Mouse (Mus musculus) kidney, postnatal 4 days (tissue): ENCODE measurements at regions not wholly inside any gene's neighbourhood (a gene's known extent, or its start where the extent isn't known, plus 50 kb on each side); places are given as distances from the start of the nearest gene placed in this dataset.
A peak's percentile ranks its signal among the peaks of the same experiment; 100 is the strongest.

ENCODE experiments used
- DNase-seq, 2 experiments: peaks; one replicate each; pipeline ENCODE4 v3.0.0; 2021; ENCODE audit warnings: mixed read lengths in 2 of 2

- peak; percentile 60 to 65 for DNase-seq
These were observed 101.3 kb upstream of the Luzp2 start for GRCm38 (mm10) chr7:54734039-54734438.

GRCm38 (mm10) chr7:54734861-54735260, 100.4 kb upstream of the Luzp2 start:
- no peak for DNase-seq

GRCm38 (mm10) chr7:54767341-54767740, 68.0 kb upstream of the Luzp2 start:
- DNase-seq = no peak

GRCm38 (mm10) chr7:54768683-54769082, 66.6 kb upstream of the Luzp2 start:
- no peak for DNase-seq

- DNase-seq = no peak
These were observed 53.3 kb upstream of the Luzp2 start for GRCm38 (mm10) chr7:54781939-54782520.

- DNase-seq = no peak
These were observed 52.7 kb upstream of the Luzp2 start for GRCm38 (mm10) chr7:54782604-54783003.

GRCm38 (mm10) chr7:54783550-54784529, 51.5 kb upstream of the Luzp2 start:
- peak in 1 of 2 experiments; percentile 1 for DNase-seq
